Mouse (Mus musculus): Measurements from ENCODE around the gene Prps1. TPM values are rescaled to one million over a fixed set of nuclear protein-coding genes. Genes with fewer than 3 reads are reported as not detected.

The Prps1 gene
- total RNA-seq, 2 experiments from 2014 or later = 18.9 to 22.5 TPM

- intact Hi-C loops (cut with DNase I; ENCODE audit: low total_unique reads) = no loop called here
- DNase-seq = no peak
Observed at GRCm38 (mm10) chrX:140524231-140524630, 67.8 kb downstream of the Prps1 start.

Other genes with a start within 250 kb of the Prps1 start
- under 1 TPM in 1 of 2 experiments, not detected in 1; 0.07 TPM for gene Frmpd3, start 114.3 kb upstream of the Prps1 start, total RNA-seq (2021)
- gene Tsc22d3, start 144.0 kb downstream of the Prps1 start, total RNA-seq (2021) = 100 to 1,000 TPM; 119 to 244 TPM
- 1 to 10 TPM; 7.7 to 9.5 TPM for gene Mid2, start 208.0 kb downstream of the Prps1 start, total RNA-seq (2021)

Measured in gastrocnemius, postnatal 14 days (tissue).